Mouse (Mus musculus) MEL (cell line): ENCODE data around the gene H2-K1. TPM values are rescaled to one million over a fixed set of nuclear protein-coding genes. Genes with fewer than 3 reads are reported as not detected.

Experiments used
- DNase-seq: peaks from one replicate; pipeline ENCODE4 v3.0.0; 2011; ENCODE audit warnings: low read depth, low spot score
- H3K27ac ChIP-seq: 2 replicates; pipeline ENCODE4 v1.5.1; 2012; ENCODE audit warnings: low read depth, mild to moderate bottlenecking, control low read depth, low read length, moderate library complexity; ENCODE audit not compliant: control insufficient read depth
- H3K27me3 ChIP-seq, 2 experiments: fragments of 150-350 bp in 1 of 2; sonication (generic) in 1 of 2; 2 replicates each; pipeline ENCODE4 v1.6.1; 2012; ENCODE audit warnings: low read length in 2 of 2, mild to moderate bottlenecking in 2 of 2, improper control_type of control experiment in 1 of 2, moderate library complexity in 1 of 2; ENCODE audit not compliant: insufficient read depth in 2 of 2, control insufficient read depth in 1 of 2
- H3K36me3 ChIP-seq, 2 experiments: 2 replicates each; pipeline ENCODE4 v1.6.1; 2012 to 2014; ENCODE audit warnings: low read length in 2 of 2, improper control_type of control experiment in 1 of 2, inconsistent platforms in 1 of 2, mild to moderate bottlenecking in 1 of 2; ENCODE audit not compliant: insufficient read depth in 2 of 2, control insufficient read depth in 1 of 2
- H3K4me1 ChIP-seq, 2 experiments: fragments of 150-350 bp in 1 of 2; sonication (generic) in 1 of 2; 2 replicates each; pipeline ENCODE4 v1.6.1; 2012; ENCODE audit warnings: low read length in 2 of 2, improper control_type of control experiment in 1 of 2, mild to moderate bottlenecking in 1 of 2; ENCODE audit not compliant: insufficient read depth in 2 of 2, control insufficient read depth in 1 of 2
- H3K4me3 ChIP-seq, 2 experiments: fragments of 150-350 bp in 1 of 2; sonication (generic) in 1 of 2; 2 replicates each; pipeline ENCODE4 v1.5.1; 2012; ENCODE audit warnings: low read depth in 2 of 2, low read length in 2 of 2, mild to moderate bottlenecking in 2 of 2, moderate library complexity in 2 of 2, control low read depth in 1 of 2, improper control_type of control experiment in 1 of 2; ENCODE audit not compliant: control insufficient read depth in 1 of 2, insufficient read depth in 1 of 2
- H3K79me2 ChIP-seq: 2 replicates; pipeline ENCODE4 v1.6.1; 2012; ENCODE audit warnings: mild to moderate bottlenecking, low read length, moderate library complexity; ENCODE audit not compliant: control insufficient read depth, poor library complexity, insufficient read depth
- H3K9ac ChIP-seq: 2 replicates; pipeline ENCODE4 v1.6.1; 2012; ENCODE audit warnings: low read depth, mild to moderate bottlenecking, control low read depth, low read length, moderate library complexity; ENCODE audit not compliant: control insufficient read depth, poor library complexity, severe bottlenecking
- H3K9me3 ChIP-seq: fragments of 150-350 bp; sonication (generic); replicated peaks from 2 replicates; pipeline ENCODE4 v1.6.1; 2012; ENCODE audit warnings: mild to moderate bottlenecking, low read length, improper control_type of control experiment, moderate library complexity; ENCODE audit not compliant: insufficient read depth
- CTCF ChIP-seq, 3 experiments: IDR thresholded peaks in 2 of 3; conservative IDR thresholded peaks in 1 of 3; 2 replicates each; pipeline ENCODE4 v1.5.1; 2011 to 2012; ENCODE audit warnings: low read length in 3 of 3, low read depth in 2 of 3, mild to moderate bottlenecking in 2 of 3, improper control_type of control experiment in 1 of 3, inconsistent platforms in 1 of 3, mixed read lengths in 1 of 3, moderate library complexity in 1 of 3; ENCODE audit not compliant: control insufficient read depth in 1 of 3, insufficient read depth in 1 of 3, poor library complexity in 1 of 3, severe bottlenecking in 1 of 3
- EP300 ChIP-seq, 2 experiments: IDR thresholded peaks; 2 replicates each; pipeline ENCODE4 v1.6.1; 2011; ENCODE audit warnings: improper control_type of control experiment in 2 of 2, low read length in 2 of 2, low read depth in 1 of 2, mild to moderate bottlenecking in 1 of 2
- HCFC1 ChIP-seq: IDR thresholded peaks from 2 replicates; pipeline ENCODE4 v1.6.1; 2012; ENCODE audit warnings: low read depth, mild to moderate bottlenecking, inconsistent platforms, low read length, improper control_type of control experiment, moderate library complexity
- JUND ChIP-seq: IDR thresholded peaks from 2 replicates; pipeline ENCODE4 v1.6.1; 2011; ENCODE audit warnings: low read depth, mild to moderate bottlenecking, improper control_type of control experiment, low read length
- KAT2A ChIP-seq: conservative IDR thresholded peaks from 2 replicates; pipeline ENCODE4 v1.6.1; 2012; ENCODE audit warnings: low read depth, low read length, improper control_type of control experiment, inconsistent platforms
- MAFK ChIP-seq: IDR thresholded peaks from 2 replicates; pipeline ENCODE4 v1.6.1; 2011; ENCODE audit warnings: low read depth, mild to moderate bottlenecking, low read length, improper control_type of control experiment, borderline replicate concordance
- MAZ ChIP-seq: IDR thresholded peaks from 2 replicates; pipeline ENCODE4 v1.6.1; 2012; ENCODE audit warnings: low read depth, mild to moderate bottlenecking, inconsistent platforms, low read length, improper control_type of control experiment
- MEF2A ChIP-seq: IDR thresholded peaks from 2 replicates; pipeline ENCODE4 v1.6.1; 2014; ENCODE audit warnings: low read depth, mild to moderate bottlenecking, inconsistent platforms, low read length, improper control_type of control experiment; ENCODE audit not compliant: poor library complexity, insufficient replicate concordance, severe bottlenecking; ENCODE audit errors: extremely low read depth
- MXI1 ChIP-seq: IDR thresholded peaks from 2 replicates; pipeline ENCODE4 v1.6.1; 2011; ENCODE audit warnings: mild to moderate bottlenecking, low read depth, low read length, improper control_type of control experiment
- MYC ChIP-seq: IDR thresholded peaks from 2 replicates; pipeline ENCODE4 v1.6.1; 2011; ENCODE audit warnings: low read depth, mild to moderate bottlenecking, low read length, improper control_type of control experiment, moderate library complexity
- NELFE ChIP-seq: IDR thresholded peaks from 2 replicates; pipeline ENCODE4 v1.6.1; 2011; ENCODE audit warnings: low read depth, low read length, improper control_type of control experiment
- NRF1 ChIP-seq: IDR thresholded peaks from 2 replicates; pipeline ENCODE4 v1.6.1; 2014; ENCODE audit warnings: low read depth, mild to moderate bottlenecking, inconsistent platforms, low read length, improper control_type of control experiment, moderate library complexity; ENCODE audit not compliant: poor library complexity, insufficient read depth, severe bottlenecking
- POLR2A ChIP-seq, 2 experiments: IDR thresholded peaks; 2 replicates each; pipeline ENCODE4 v1.6.1; 2011 to 2012; ENCODE audit warnings: low read length in 2 of 2, mild to moderate bottlenecking in 2 of 2, control low read depth in 1 of 2, improper control_type of control experiment in 1 of 2, low read depth in 1 of 2, moderate library complexity in 1 of 2; ENCODE audit not compliant: control insufficient read depth in 1 of 2, insufficient read depth in 1 of 2, poor library complexity in 1 of 2
- POLR2AphosphoS2 ChIP-seq: IDR thresholded peaks from 2 replicates; pipeline ENCODE4 v1.6.1; 2011; ENCODE audit warnings: low read length, improper control_type of control experiment
- POLR2AphosphoS5 ChIP-seq: IDR thresholded peaks from 2 replicates; pipeline ENCODE4 v1.6.1; 2012; ENCODE audit warnings: low read depth, borderline replicate concordance, mild to moderate bottlenecking, inconsistent platforms, low read length, moderate library complexity, mixed read lengths
- SIN3A ChIP-seq: IDR thresholded peaks from 2 replicates; pipeline ENCODE4 v1.6.1; 2012; ENCODE audit warnings: low read length, improper control_type of control experiment, inconsistent platforms
- SMC3 ChIP-seq: IDR thresholded peaks from 2 replicates; pipeline ENCODE4 v1.6.1; 2011; ENCODE audit warnings: low read depth, low read length, improper control_type of control experiment
- TBP ChIP-seq: IDR thresholded peaks from 2 replicates; pipeline ENCODE4 v1.8.0; 2011; ENCODE audit warnings: low read depth, low read length, improper control_type of control experiment
- TCF12 ChIP-seq: IDR thresholded peaks from 2 replicates; pipeline ENCODE4 v1.6.1; 2014; ENCODE audit warnings: low read depth, mild to moderate bottlenecking, inconsistent platforms, low read length, improper control_type of control experiment, moderate library complexity
- UBTF ChIP-seq: IDR thresholded peaks from 2 replicates; pipeline ENCODE4 v1.6.1; 2012; ENCODE audit warnings: low read depth, mild to moderate bottlenecking, inconsistent platforms, low read length, improper control_type of control experiment, moderate library complexity, borderline replicate concordance; ENCODE audit not compliant: insufficient read depth
- USF1 ChIP-seq: IDR thresholded peaks from 2 replicates; pipeline ENCODE4 v1.6.1; 2014; ENCODE audit warnings: low read depth, mild to moderate bottlenecking, inconsistent platforms, low read length, improper control_type of control experiment, moderate library complexity
- ZC3H11A ChIP-seq: IDR thresholded peaks from 2 replicates; pipeline ENCODE4 v1.6.1; 2012; ENCODE audit warnings: low read depth, mild to moderate bottlenecking, inconsistent platforms, low read length, improper control_type of control experiment
- ZMIZ1 ChIP-seq: IDR thresholded peaks from 2 replicates; pipeline ENCODE4 v1.6.1; 2012; ENCODE audit warnings: low read depth, mild to moderate bottlenecking, inconsistent platforms, low read length, improper control_type of control experiment, moderate library complexity
- ZNF384 ChIP-seq: IDR thresholded peaks from 2 replicates; pipeline ENCODE4 v1.6.1; 2012; ENCODE audit warnings: low read depth, mild to moderate bottlenecking, inconsistent platforms, low read length, improper control_type of control experiment
- polyA plus RNA-seq, 2 experiments: library from polyadenylated mRNA; stranded (reverse) in 1 of 2; unstranded in 1 of 2; fragments of >175 nt in 1 of 2; fragments of >200 nt in 1 of 2; gene quantifications; 2 replicates each; pipeline versions ENCODE4 v1.2.1 to v1.2.4; 2012; ENCODE audit warnings: low replicate concordance in 2 of 2, low read depth in 1 of 2; ENCODE audit not compliant: insufficient read length in 2 of 2, insufficient read depth in 1 of 2, missing spikeins in 1 of 2
- total RNA-seq: library from RNA; depleted of rRNA; stranded (reverse); fragments of 300-350 nt; gene quantifications from 2 replicates; pipeline ENCODE4 v1.2.3, GENCODE M21; 2012

The H2-K1 gene
- total and polyA plus RNA-seq, 3 experiments = 81.1 to 113 TPM; not detected in 1

GRCm38 (mm10) chr17:34028501-34029149 lies 28.5 kb upstream of the H2-K1 start:
- Histone ChIP-seq H3K27me3 (no peaks in the 10 kb centered on the region), H3K27ac (no peak overlapping the region), H3K9ac (no peak overlapping the region)

GRCm38 (mm10) chr17:34027656-34028223 lies 27.6 kb upstream of the H2-K1 start, which contains the start of gene H2-Ke6:
Gene H2-Ke6 (minus strand): TSS chr17:34028060.
- Histone ChIP-seq H3K4me3 (peak within 1 kb of the TSS; percentile 80 to 92), H3K27ac (peak within 1 kb of the TSS; percentile 68), H3K27me3 (no peaks in the 10 kb centered on the region), H3K36me3 (peaks cover 3 to 15% of the 10 kb centered on the region in 2 experiments; a peak in 3 of 4 replicates), H3K79me2 (peaks cover 45% of the 10 kb centered on the region), H3K9me3 (no peaks in the 10 kb centered on the region)
- DNase-seq = peak; percentile 96
- TF ChIP-seq POLR2AphosphoS2 = peak; percentile 96
- TF ChIP-seq ZMIZ1 = peak; percentile 58; the same call in 1 of the 2 replicates
- TF ChIP-seq MAZ = 0 out of 2 replicates have a peak, but pooled peaks have one; percentile 50
- peak in 2 of 3 experiments; percentile 6 to 35; a peak in 3 of 6 replicates for TF ChIP-seq CTCF (IDR thresholded peaks at IDR 0.05 in 2 of 3, conservative IDR thresholded peaks at IDR 0.05 in 1 of 3; ENCODE audit: control insufficient read depth in 1 of 3, insufficient read depth in 1 of 3, low read depth in 2 of 3, low read length in 3 of 3, poor library complexity in 1 of 3, severe bottlenecking in 1 of 3)
- no peak for TF ChIP-seq MYC
- TF ChIP-seq NRF1 = no peak
- peak; percentile 58 for TF ChIP-seq USF1
- no peak for TF ChIP-seq POLR2AphosphoS5
- TF ChIP-seq MXI1 = peak; percentile 26; the same call in 1 of the 2 replicates
- no peak; the same call in 1 of the 2 replicates for TF ChIP-seq KAT2A
- no peak for TF ChIP-seq SMC3
- peak; percentile 79 to 86 for TF ChIP-seq POLR2A (IDR thresholded peaks at IDR 0.05; ENCODE audit: control insufficient read depth in 1 of 2, insufficient read depth in 1 of 2, low read depth in 1 of 2, low read length in 2 of 2, poor library complexity in 1 of 2)
- peak; percentile 70 for TF ChIP-seq HCFC1
- TF ChIP-seq TCF12 = no peak; the same call in none of the 2 replicates
- TF ChIP-seq EP300 (IDR thresholded peaks at IDR 0.05; ENCODE audit: low read depth in 1 of 2, low read length in 2 of 2) = no peak
- TF ChIP-seq SIN3A = no peak; the same call in 1 of the 2 replicates
- peak; percentile 74; the same call in 1 of the 2 replicates for TF ChIP-seq TBP
- TF ChIP-seq ZNF384 = no peak
- TF ChIP-seq UBTF = peak; percentile 69; the same call in 1 of the 2 replicates
- TF ChIP-seq NELFE = peak; percentile 61
- TF ChIP-seq, all 39 proteins: peak for 11
- peaks cover 0 to 32% of the 10 kb centered on the region in 2 experiments; a peak in 2 of 4 replicates for H3K4me1 ChIP-seq
- H3K9ac ChIP-seq = peak within 1 kb of the TSS; percentile 92

More at GRCm38 (mm10) chr17:34028501-34029149, 28.5 kb upstream of the H2-K1 start:
- no peak for DNase-seq
- H3K9me3 ChIP-seq = no peaks in the 10 kb centered on the region
- H3K36me3 ChIP-seq = peaks cover 3 to 21% of the 10 kb centered on the region in 2 experiments; a peak in 3 of 4 replicates
- TF ChIP-seq ZC3H11A = no peak
- no peak for TF ChIP-seq JUND
- no peak for TF ChIP-seq MAFK
- no peak for TF ChIP-seq POLR2AphosphoS2
- no peak for TF ChIP-seq MEF2A
- no peak for TF ChIP-seq MAZ
- H3K4me1 ChIP-seq = peaks cover 2 to 37% of the 10 kb centered on the region in 2 experiments; a peak in 3 of 4 replicates
- H3K4me3 ChIP-seq = no peak overlapping the region
- H3K79me2 ChIP-seq = peaks cover 50% of the 10 kb centered on the region
